ENCODE assay signal across 29 mouse cellular contexts in the genomic region with DNA sequence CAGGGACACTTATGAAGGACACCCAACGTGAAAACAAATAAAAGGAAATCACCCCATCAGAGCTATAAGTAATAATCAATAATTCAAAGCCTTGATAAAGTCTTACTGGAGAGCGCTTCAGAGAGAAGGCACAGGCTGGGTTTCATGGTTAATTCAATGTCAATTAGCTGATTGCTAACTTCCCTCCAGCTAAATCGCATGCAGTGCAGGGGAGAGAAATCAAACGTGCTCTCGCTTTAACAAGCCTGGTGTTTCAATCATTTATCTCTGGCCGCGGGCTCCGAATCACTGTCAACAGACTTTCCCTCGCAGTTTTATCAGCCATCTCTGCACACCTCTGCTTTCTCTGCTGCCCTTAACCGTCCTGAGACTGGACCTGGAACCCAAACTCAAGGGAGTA. TPM values are rescaled to one million over a fixed set of nuclear protein-coding genes. Genes with fewer than 3 reads are reported as not detected.
DNase-seq lines count a peak whose midpoint lies in the region; ATAC-seq and TF ChIP-seq lines count a peak whose summit lies in the region.
"Had no signal": no experiment of that assay in that cellular context is flagged by ENCODE, and none has a peak within 500 bp of the region (broad histone marks: within the 10 kb centered on the region; RNA-seq: fewer than 3 reads in every experiment).

No protein-coding gene starts in this region.

- H3K27ac ChIP-seq in hindbrain, postnatal 0 days = no peak overlapping the region
- no peak overlapping the region for H3K27ac ChIP-seq in hindbrain, embryonic 11.5 days (ENCODE audit: low read depth, low read length)
- no peak overlapping the region for H3K27ac ChIP-seq in midbrain, embryonic 14.5 days (replicated peaks; ENCODE audit: low read depth, low read length)
- H3K27ac ChIP-seq in midbrain, embryonic 10.5 days (replicated peaks) = no peak overlapping the region
- H3K27ac ChIP-seq: embryonic facial prominence, embryonic 13.5 days; embryonic facial prominence, embryonic 15.5 days; forebrain, embryonic 10.5 days; forebrain, embryonic 12.5 days had no signal

- no peak for TF ChIP-seq POLR2A in brain, embryonic 14.5 days (IDR thresholded peaks at IDR 0.05; ENCODE audit: borderline replicate concordance, extremely low read depth, insufficient read depth, insufficient read length, poor library complexity, severe bottlenecking)

- no peak for TF ChIP-seq CTCF in hindbrain, postnatal 0 days (IDR thresholded peaks at IDR 0.05; ENCODE audit: low read depth)
- TF ChIP-seq CTCF in brain, embryonic 14.5 days (IDR thresholded peaks at IDR 0.05; ENCODE audit: borderline replicate concordance, extremely low read depth, insufficient read depth, insufficient read length) = no peak

- H3K9ac ChIP-seq in hindbrain, postnatal 0 days (replicated peaks; ENCODE audit: low read length) = no peak overlapping the region
- no peak overlapping the region for H3K9ac ChIP-seq in hindbrain, embryonic 11.5 days (ENCODE audit: low read depth, low read length)
- no peak overlapping the region for H3K9ac ChIP-seq in midbrain, embryonic 14.5 days (replicated peaks; ENCODE audit: low read length)
- H3K9ac ChIP-seq: embryonic facial prominence, embryonic 13.5 days; embryonic facial prominence, embryonic 15.5 days; forebrain, embryonic 12.5 days had no signal

- ATAC-seq in hindbrain, postnatal 0 days = no peak
- ATAC-seq in hindbrain, embryonic 11.5 days (ENCODE audit: low FRiP score) = no peak
- no peak for ATAC-seq in midbrain, embryonic 14.5 days (ENCODE audit: low FRiP score, low TSS enrichment)
- ATAC-seq: activated CD4-positive, CD25-positive, alpha-beta regulatory T cell, adult 4 months; CD4-positive, CD25-positive, alpha-beta regulatory T cell, adult 4 months; forebrain, embryonic 14.5 days; forebrain, embryonic 16.5 days had no signal

- 57% methylated on average over 10 of the region's 10 CpGs for WGBS in hindbrain, postnatal 0 days
- 71% methylated on average over 10 of the region's 10 CpGs for WGBS in hindbrain, embryonic 11.5 days
- 46% methylated on average over 10 of the region's 10 CpGs for WGBS in midbrain, embryonic 14.5 days
- 81% methylated on average over 10 of the region's 10 CpGs for WGBS in midbrain, embryonic 10.5 days

- no peaks in the 10 kb centered on the region for H3K4me1 ChIP-seq in hindbrain, postnatal 0 days (ENCODE audit: insufficient read depth, low read length)
- H3K4me1 ChIP-seq in hindbrain, embryonic 11.5 days (replicated peaks; ENCODE audit: control insufficient read depth, insufficient read depth, low read length) = no peaks in the 10 kb centered on the region
- no peaks in the 10 kb centered on the region for H3K4me1 ChIP-seq in midbrain, embryonic 14.5 days (ENCODE audit: control insufficient read depth, insufficient read depth, low read length)
- 0 out of 2 replicates have a peak, but pooled peaks cover 3% of the 10 kb centered on the region for H3K4me1 ChIP-seq in midbrain, embryonic 10.5 days
- H3K4me1 ChIP-seq: embryonic facial prominence, embryonic 13.5 days; embryonic facial prominence, embryonic 15.5 days; forebrain, embryonic 10.5 days had no signal

- no peaks in the 10 kb centered on the region for H3K9me3 ChIP-seq in hindbrain, postnatal 0 days (ENCODE audit: low read length)
- no peaks in the 10 kb centered on the region for H3K9me3 ChIP-seq in hindbrain, embryonic 11.5 days (ENCODE audit: control insufficient read depth, low read length)
- H3K9me3 ChIP-seq in midbrain, embryonic 14.5 days (ENCODE audit: control insufficient read depth, low read length) = no peaks in the 10 kb centered on the region
- no peaks in the 10 kb centered on the region for H3K9me3 ChIP-seq in midbrain, embryonic 10.5 days (replicated peaks)
- H3K9me3 ChIP-seq: embryonic facial prominence, embryonic 13.5 days; embryonic facial prominence, embryonic 15.5 days; forebrain, embryonic 10.5 days; forebrain, embryonic 12.5 days; G1E had no signal

- peak; percentile 33 for DNase-seq in hindbrain, postnatal 0 days (ENCODE audit: low spot score)
- DNase-seq in hindbrain, embryonic 11.5 days (ENCODE audit: low spot score) = no peak
- DNase-seq in midbrain, embryonic 14.5 days = peak; percentile 67
- no peak for DNase-seq in midbrain, embryonic 10.5 days (ENCODE audit: low spot score)
- peak; percentile 58 for DNase-seq in brain, embryonic 14.5 days (ENCODE audit: low read depth)
- DNase-seq: cerebellum, adult 11 months; cerebellum, adult 18-20 months; cerebellum, adult 8-10 months; cerebellum, adult 9-11 months; cerebellum, postnatal 14 days; cerebellum, postnatal 36 days had no signal

- no peak overlapping the region for H3K4me2 ChIP-seq in hindbrain, postnatal 0 days (ENCODE audit: low read depth, low read length)
- no peak overlapping the region for H3K4me2 ChIP-seq in hindbrain, embryonic 11.5 days (replicated peaks; ENCODE audit: low read depth, low read length)
- H3K4me2 ChIP-seq in midbrain, embryonic 14.5 days (ENCODE audit: low read length) = no peak overlapping the region
- H3K4me2 ChIP-seq: embryonic facial prominence, embryonic 13.5 days; embryonic facial prominence, embryonic 15.5 days; forebrain, embryonic 12.5 days had no signal

- H3K36me3 ChIP-seq in hindbrain, postnatal 0 days (ENCODE audit: insufficient read depth, low read length) = no peaks in the 10 kb centered on the region
- H3K36me3 ChIP-seq in hindbrain, embryonic 11.5 days (ENCODE audit: control insufficient read depth, insufficient read depth, low read length) = no peaks in the 10 kb centered on the region
- no peaks in the 10 kb centered on the region for H3K36me3 ChIP-seq in midbrain, embryonic 14.5 days (ENCODE audit: control insufficient read depth, insufficient read depth, low read length)
- no peaks in the 10 kb centered on the region for H3K36me3 ChIP-seq in midbrain, embryonic 10.5 days
- H3K36me3 ChIP-seq: embryonic facial prominence, embryonic 13.5 days; embryonic facial prominence, embryonic 15.5 days; forebrain, embryonic 10.5 days; forebrain, embryonic 12.5 days; G1E had no signal

- H3K27me3 ChIP-seq in hindbrain, postnatal 0 days (ENCODE audit: insufficient read depth, low read length) = peaks cover 4% of the 10 kb centered on the region; the same call in 1 of the 2 replicates
- H3K27me3 ChIP-seq in hindbrain, embryonic 11.5 days (ENCODE audit: control insufficient read depth, insufficient read depth, low read length) = no peaks in the 10 kb centered on the region
- no peaks in the 10 kb centered on the region for H3K27me3 ChIP-seq in midbrain, embryonic 14.5 days (ENCODE audit: control insufficient read depth, insufficient read depth, low read length)
- peaks cover 25% of the 10 kb centered on the region for H3K27me3 ChIP-seq in midbrain, embryonic 10.5 days (ENCODE audit: low read depth, poor library complexity, severe bottlenecking)

- no peak overlapping the region for H3K4me3 ChIP-seq in hindbrain, postnatal 0 days (ENCODE audit: low read length)
- no peak overlapping the region for H3K4me3 ChIP-seq in hindbrain, embryonic 11.5 days (ENCODE audit: low read depth, low read length)
- no peak overlapping the region for H3K4me3 ChIP-seq in midbrain, embryonic 14.5 days (replicated peaks; ENCODE audit: low read depth, low read length)
- no peak overlapping the region for H3K4me3 ChIP-seq in midbrain, embryonic 10.5 days
- H3K4me3 ChIP-seq: embryonic facial prominence, embryonic 13.5 days; embryonic facial prominence, embryonic 15.5 days; erythroblast, embryonic 14.5 days; forebrain, embryonic 10.5 days; forebrain, embryonic 12.5 days had no signal

RNA-seq across cellular contexts. Expression of a gene that starts 22.3 kb away (rescaled TPM):
- total RNA-seq in hindbrain, postnatal 0 days (2014; rRNA removed) = 0.26 TPM in 1 of 2 replicates, not detected in the other
- polyA plus RNA-seq in hindbrain, postnatal 0 days (2015; fragmentation: Nextera tagmentation; extraction: Ambion mirVana) = 0.23 TPM in 1 of 2 replicates, not detected in the other
- 0.40 and 0.53 TPM in 2 replicates for polyA plus RNA-seq in hindbrain, embryonic 11.5 days (2014; fragmentation: Nextera tagmentation; extraction: Ambion mirVana)
- polyA plus RNA-seq in midbrain, embryonic 14.5 days (2014; fragmentation: Nextera tagmentation; extraction: Ambion mirVana) = 0.61 and 0.84 TPM in 2 replicates
- 0.73 and 1.9 TPM in 2 replicates for polyA plus RNA-seq in midbrain, embryonic 10.5 days (2016; fragmentation: Nextera tagmentation; extraction: Ambion mirVana)
- polyA plus RNA-seq in brain, embryonic 14.5 days (2012; rRNA removed) = 0.08 and 0.36 TPM in 2 replicates
- total RNA-seq: adrenal gland, adult 18-20 months; adrenal gland, adult 8-10 months; adrenal gland, postnatal 14 days; adrenal gland, postnatal 36 days; CH12.LX; common myeloid progenitor, adult 5-6 weeks had no signal
- polyA plus RNA-seq: activated CD4-positive, CD25-positive, alpha-beta regulatory T cell, adult 4 months; CD4-positive, CD25-positive, alpha-beta regulatory T cell, adult 4 months; embryonic facial prominence, embryonic 11.5 days; embryonic facial prominence, embryonic 13.5 days; erythroblast, embryonic 14.5 days; forebrain, embryonic 14.5 days; G1E; Patski had no signal

RNA-seq across cellular contexts. Expression of a gene that starts 23.8 kb away (rescaled TPM):
- 4.8 and 7.0 TPM in 2 replicates for total RNA-seq in hindbrain, postnatal 0 days (2014; rRNA removed)
- 4.1 and 6.3 TPM in 2 replicates for polyA plus RNA-seq in hindbrain, postnatal 0 days (2015; fragmentation: Nextera tagmentation; extraction: Ambion mirVana)
- polyA plus RNA-seq in hindbrain, embryonic 11.5 days (2014; fragmentation: Nextera tagmentation; extraction: Ambion mirVana) = 17.4 and 18.8 TPM in 2 replicates
- 21.7 and 22.6 TPM in 2 replicates for polyA plus RNA-seq in midbrain, embryonic 14.5 days (2014; fragmentation: Nextera tagmentation; extraction: Ambion mirVana)
- polyA plus RNA-seq in midbrain, embryonic 10.5 days (2016; fragmentation: Nextera tagmentation; extraction: Ambion mirVana) = 13.8 and 18.2 TPM in 2 replicates
- polyA plus RNA-seq in brain, embryonic 14.5 days (2012; rRNA removed) = 21.3 and 23.1 TPM in 2 replicates
- total RNA-seq: adrenal gland, adult 18-20 months; CH12.LX; common myeloid progenitor, adult 5-6 weeks had no signal
- polyA plus RNA-seq: activated CD4-positive, CD25-positive, alpha-beta regulatory T cell, adult 4 months; CD4-positive, CD25-positive, alpha-beta regulatory T cell, adult 4 months; G1E had no signal

Comparison
In these comparisons a context has a peak if more than half of its experiments do, and no peak if none do; other contexts are left out.
1. DNase-seq: peak in hindbrain, postnatal 0 days (single experiment), midbrain, embryonic 14.5 days (single experiment) and brain, embryonic 14.5 days (single experiment); none in hindbrain, embryonic 11.5 days (single experiment) and midbrain, embryonic 10.5 days (single experiment).